Mouse (Mus musculus) liver, adult (tissue): ENCODE data around the gene Rnf157.
A peak's percentile ranks its signal among the peaks of the same experiment; 100 is the strongest.

Experiments used
- GATA4 ChIP-seq: IDR thresholded peaks from 2 replicates; pipeline ENCODE4 v1.6.1; 2014; ENCODE audit warnings: mild to moderate bottlenecking, low read length; ENCODE audit not compliant: insufficient replicate concordance

The Rnf157 gene

GRCm38 (mm10) chr11:116309601-116310000, 103.2 kb downstream of the Rnf157 start:
- TF ChIP-seq GATA4: no peak

GRCm38 (mm10) chr11:116307762-116308531, 104.9 kb downstream of the Rnf157 start:
- no peak for TF ChIP-seq GATA4

GRCm38 (mm10) chr11:116307019-116307725, 105.7 kb downstream of the Rnf157 start, which contains the start of gene Exoc7:
Gene Exoc7, minus strand, starts transcription at chr11:116307233.
- TF ChIP-seq GATA4: no peak

- no peak for TF ChIP-seq GATA4
Measured at GRCm38 (mm10) chr11:116306126-116306982, 106.5 kb downstream of the Rnf157 start.

- TF ChIP-seq GATA4: no peak
Measured at GRCm38 (mm10) chr11:116305423-116305822, 107.4 kb downstream of the Rnf157 start.

- no peak for TF ChIP-seq GATA4
Measured at GRCm38 (mm10) chr11:116298621-116299020, 114.2 kb downstream of the Rnf157 start.

GRCm38 (mm10) chr11:116298221-116298620, 114.6 kb downstream of the Rnf157 start:
- TF ChIP-seq GATA4: no peak

GRCm38 (mm10) chr11:116297017-116297416, 115.8 kb downstream of the Rnf157 start:
- TF ChIP-seq GATA4: no peak

GRCm38 (mm10) chr11:116296191-116296734, 116.6 kb downstream of the Rnf157 start:
- TF ChIP-seq GATA4: no peak

GRCm38 (mm10) chr11:116294319-116294718, 118.5 kb downstream of the Rnf157 start:
- no peak for TF ChIP-seq GATA4

- no peak for TF ChIP-seq GATA4
Measured at GRCm38 (mm10) chr11:116293538-116294137, 119.2 kb downstream of the Rnf157 start.

- TF ChIP-seq GATA4: no peak
Measured at GRCm38 (mm10) chr11:116292401-116292800, 120.4 kb downstream of the Rnf157 start.

GRCm38 (mm10) chr11:116290556-116290955, 122.3 kb downstream of the Rnf157 start:
- peak; percentile 41; the same call in 1 of the 2 replicates for TF ChIP-seq GATA4

GRCm38 (mm10) chr11:116287351-116287750, 125.5 kb downstream of the Rnf157 start:
- TF ChIP-seq GATA4: no peak
